Mouse (Mus musculus): ENCODE measurements around the gene Kyat1. TPM values are rescaled to one million over a fixed set of nuclear protein-coding genes. Genes with fewer than 3 reads are reported as not detected.

Kyat1 gene
- 23.5 and 51.9 TPM in 2 replicates for polyA plus RNA-seq (2012; rRNA removed)

- Histone ChIP-seq H3K4me3 (replicated peaks; ENCODE audit: extremely low read depth, low read depth, low read length) (peak within 1 kb of the TSS; percentile 65), H3K4me1 (ENCODE audit: control insufficient read depth, insufficient read depth, low read length) (peaks cover 6% of the 10 kb centered on the region; the same call in 1 of the 2 replicates)
- under 1% methylated on average over 44 of the region's 44 CpGs for WGBS
- TF ChIP-seq POLR2A (IDR thresholded peaks at IDR 0.05; ENCODE audit: borderline replicate concordance, extremely low read depth, low read depth, low read length), result peak; percentile 86
- TF ChIP-seq CTCF (IDR thresholded peaks at IDR 0.05; ENCODE audit: insufficient read depth, low read length), result no peak
- DNase-seq, result peak; percentile 95
Observed at GRCm38 (mm10) chr2:30205629-30206357, at the start of gene Kyat1. Kyat1 (minus strand) TSS chr2:30205847.

GRCm38 (mm10) chr2:30253809-30254208 is 48.2 kb upstream of the Kyat1 start:
- no peak for TF ChIP-seq CTCF (IDR thresholded peaks at IDR 0.05; ENCODE audit: insufficient read depth, low read length)
- TF ChIP-seq POLR2A (IDR thresholded peaks at IDR 0.05; ENCODE audit: borderline replicate concordance, extremely low read depth, low read depth, low read length), result no peak
- no peak overlapping the region for H3K4me3 ChIP-seq (replicated peaks; ENCODE audit: extremely low read depth, low read depth, low read length)
- H3K4me1 ChIP-seq (ENCODE audit: control insufficient read depth, insufficient read depth, low read length), result peaks cover 25% of the 10 kb centered on the region
- WGBS, result 44% methylated on average over 5 of the region's 5 CpGs
- DNase-seq, result no peak

DNA sequence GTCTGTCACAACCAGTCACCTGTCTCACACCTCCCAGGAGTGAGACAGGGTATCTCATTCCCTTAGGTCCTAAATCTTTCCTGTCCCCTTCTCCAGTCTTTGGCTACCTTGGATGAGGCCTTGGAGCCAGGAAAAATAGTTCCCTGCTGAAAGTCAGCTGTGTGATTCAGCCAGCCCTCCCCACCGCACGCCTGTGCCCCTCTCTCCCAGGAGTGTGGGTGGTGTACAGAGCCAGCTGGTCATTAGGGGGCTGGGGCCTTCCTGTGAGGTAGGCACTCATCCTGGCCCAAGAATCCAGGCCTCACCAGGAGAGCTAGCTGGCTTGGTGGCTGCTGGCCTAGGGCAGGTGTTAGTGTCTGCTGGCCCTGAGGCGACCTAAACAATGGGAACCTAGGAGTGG is 46.9 kb upstream of the Kyat1 start:
- WGBS, result 65% methylated on average over 3 of the region's 3 CpGs
- no peak for DNase-seq
- peaks cover 20% of the 10 kb centered on the region for H3K4me1 ChIP-seq (ENCODE audit: control insufficient read depth, insufficient read depth, low read length)

GRCm38 (mm10) chr2:30251417-30252104 is 45.9 kb upstream of the Kyat1 start:
- TF ChIP-seq POLR2A (IDR thresholded peaks at IDR 0.05; ENCODE audit: borderline replicate concordance, extremely low read depth, low read depth, low read length) (no peak), CTCF (IDR thresholded peaks at IDR 0.05; ENCODE audit: insufficient read depth, low read length) (no peak)
- WGBS, result 43% methylated on average over 5 of the region's 5 CpGs
- H3K4me1 ChIP-seq (ENCODE audit: control insufficient read depth, insufficient read depth, low read length), result peaks cover 22% of the 10 kb centered on the region
- no peak for DNase-seq
- H3K4me3 ChIP-seq (replicated peaks; ENCODE audit: extremely low read depth, low read depth, low read length), result no peak overlapping the region

More for the DNA sequence above, 46.9 kb upstream of the Kyat1 start:
- no peak overlapping the region for H3K4me3 ChIP-seq (replicated peaks; ENCODE audit: extremely low read depth, low read depth, low read length)
- TF ChIP-seq CTCF (IDR thresholded peaks at IDR 0.05; ENCODE audit: insufficient read depth, low read length) (no peak), POLR2A (IDR thresholded peaks at IDR 0.05; ENCODE audit: borderline replicate concordance, extremely low read depth, low read depth, low read length) (no peak)

GRCm38 (mm10) chr2:30250166-30251128 is 44.8 kb upstream of the Kyat1 start:
- DNase-seq, result no peak
- 64% methylated on average over 10 of the region's 10 CpGs for WGBS
- no peak for TF ChIP-seq CTCF (IDR thresholded peaks at IDR 0.05; ENCODE audit: insufficient read depth, low read length)
- TF ChIP-seq POLR2A (IDR thresholded peaks at IDR 0.05; ENCODE audit: borderline replicate concordance, extremely low read depth, low read depth, low read length), result no peak
- Histone ChIP-seq H3K4me1 (ENCODE audit: control insufficient read depth, insufficient read depth, low read length) (peaks cover 30% of the 10 kb centered on the region), H3K4me3 (replicated peaks; ENCODE audit: extremely low read depth, low read depth, low read length) (no peak overlapping the region)

DNA sequence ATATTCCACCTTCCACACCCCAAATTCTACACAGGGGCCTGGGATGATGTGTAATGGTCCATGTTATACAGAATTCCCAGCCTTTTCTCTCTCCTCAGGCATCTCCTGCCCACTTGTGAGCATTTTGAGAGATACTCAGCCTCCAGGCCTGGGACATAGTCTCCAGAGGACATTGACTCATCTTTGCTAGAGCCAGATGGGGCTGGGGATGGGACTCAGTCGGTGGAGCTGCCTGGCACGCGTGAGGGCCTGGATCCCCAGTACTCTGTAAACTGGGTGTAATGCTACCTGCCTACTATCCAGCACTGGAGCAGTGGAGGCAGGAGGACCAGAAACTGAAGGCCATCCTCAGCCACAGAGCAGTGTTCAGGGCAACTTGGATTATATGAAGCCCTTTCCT is 43.5 kb upstream of the Kyat1 start:
- TF ChIP-seq CTCF (IDR thresholded peaks at IDR 0.05; ENCODE audit: insufficient read depth, low read length), result no peak
- no peak for TF ChIP-seq POLR2A (IDR thresholded peaks at IDR 0.05; ENCODE audit: borderline replicate concordance, extremely low read depth, low read depth, low read length)

DNA sequence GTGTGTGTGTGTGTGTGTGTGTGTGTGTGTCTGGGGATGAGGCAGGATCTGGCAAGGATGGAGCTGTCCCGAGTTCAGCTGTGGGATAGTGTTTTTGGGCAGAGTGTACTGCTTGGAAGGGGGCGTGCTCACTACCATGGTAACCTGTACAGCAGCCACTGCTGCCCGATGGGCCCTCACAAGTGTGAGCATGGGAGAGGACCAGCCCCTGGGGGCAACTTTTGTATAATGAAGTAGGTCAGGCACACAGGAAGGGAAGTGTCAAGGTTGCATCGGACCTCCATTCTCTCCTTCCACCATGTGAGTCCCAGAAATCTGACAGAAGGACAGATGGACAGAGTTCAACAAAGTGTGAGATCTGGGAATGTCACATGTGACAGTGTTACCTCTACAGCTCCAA is 42.0 kb upstream of the Kyat1 start:
- Histone ChIP-seq H3K4me1 (ENCODE audit: control insufficient read depth, insufficient read depth, low read length) (peaks cover 31% of the 10 kb centered on the region), H3K4me3 (replicated peaks; ENCODE audit: extremely low read depth, low read depth, low read length) (no peak overlapping the region)
- TF ChIP-seq CTCF (IDR thresholded peaks at IDR 0.05; ENCODE audit: insufficient read depth, low read length) (no peak), POLR2A (IDR thresholded peaks at IDR 0.05; ENCODE audit: borderline replicate concordance, extremely low read depth, low read depth, low read length) (no peak)
- 47% methylated on average over 4 of the region's 4 CpGs for WGBS
- no peak for DNase-seq

More for the DNA sequence above, 43.5 kb upstream of the Kyat1 start:
- Histone ChIP-seq H3K4me1 (ENCODE audit: control insufficient read depth, insufficient read depth, low read length) (peaks cover 30% of the 10 kb centered on the region), H3K4me3 (replicated peaks; ENCODE audit: extremely low read depth, low read depth, low read length) (no peak overlapping the region)
- no peak for DNase-seq
- 83% methylated on average over 3 of the region's 3 CpGs for WGBS

- TF ChIP-seq POLR2A (IDR thresholded peaks at IDR 0.05; ENCODE audit: borderline replicate concordance, extremely low read depth, low read depth, low read length), result no peak
- TF ChIP-seq CTCF (IDR thresholded peaks at IDR 0.05; ENCODE audit: insufficient read depth, low read length), result no peak
- WGBS, result 93% methylated on average over 5 of the region's 5 CpGs
- DNase-seq, result no peak
Observed at GRCm38 (mm10) chr2:30247036-30247435, 41.4 kb upstream of the Kyat1 start.

More at GRCm38 (mm10) chr2:30247036-30247435, 41.4 kb upstream of the Kyat1 start:
- Histone ChIP-seq H3K4me1 (ENCODE audit: control insufficient read depth, insufficient read depth, low read length) (peaks cover 28% of the 10 kb centered on the region), H3K4me3 (replicated peaks; ENCODE audit: extremely low read depth, low read depth, low read length) (no peak overlapping the region)
